Mouse (Mus musculus): Measurements from ENCODE around the gene Capn13.

DNA sequence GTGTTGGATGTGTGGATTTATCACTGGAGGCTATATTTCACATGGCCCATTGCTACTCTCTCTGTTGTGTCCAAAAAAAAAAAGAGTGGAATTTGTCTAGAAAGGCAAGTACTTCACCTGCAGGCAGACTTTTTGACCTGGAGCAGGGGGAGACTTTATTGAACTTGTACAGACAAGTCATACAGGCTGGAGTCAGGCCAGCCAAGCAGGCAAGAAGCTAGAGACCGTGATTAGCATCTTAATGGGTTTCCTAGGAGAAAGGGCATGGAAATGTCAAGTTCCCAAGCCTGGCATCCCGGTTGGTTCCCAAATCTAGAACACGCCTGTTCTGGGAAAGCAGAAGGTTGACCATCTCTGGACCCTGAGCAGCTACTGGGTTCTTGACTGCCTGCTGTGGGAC is 11.3 kb downstream of the Capn13 start:
- TF ChIP-seq POLR2AphosphoS5 (IDR thresholded peaks at IDR 0.05; ENCODE audit: insufficient replicate concordance, low read depth, low read length) (no peak), CTCF (IDR thresholded peaks at IDR 0.05; ENCODE audit: low read depth, low read length) (no peak), GATA1 (IDR thresholded peaks at IDR 0.05; ENCODE audit: borderline replicate concordance, low read length) (no peak)

Measured in G1E (cell line).